In the genomic region with DNA sequence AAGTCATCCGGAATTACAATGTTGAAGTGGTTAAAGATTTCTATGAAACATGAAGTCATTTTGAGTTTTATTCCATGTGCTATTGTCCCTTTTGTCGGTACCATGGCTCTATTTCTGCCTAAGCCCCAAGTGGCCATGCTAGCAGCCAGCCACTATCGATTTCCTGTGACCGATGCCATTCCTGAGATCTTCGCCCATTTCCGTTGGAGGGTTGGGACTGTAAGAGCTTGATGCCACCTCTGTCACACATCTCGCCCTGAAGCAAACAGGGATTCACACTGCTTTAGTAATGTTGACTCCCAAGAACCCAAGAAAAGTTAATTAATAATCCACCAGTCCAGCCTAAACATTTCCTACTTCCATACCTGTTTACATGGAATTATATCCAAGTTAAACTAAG, we compare ENCODE assay signal across 9 mouse cellular contexts. TPM values are rescaled to one million over a fixed set of nuclear protein-coding genes. Genes with fewer than 3 reads are reported as not detected.
DNase-seq lines count a peak whose midpoint lies in the region; ATAC-seq and TF ChIP-seq lines count a peak whose summit lies in the region.
"Had no signal": no experiment of that assay in that cellular context is flagged by ENCODE, and none has a peak within 500 bp of the region (broad histone marks: within the 10 kb centered on the region; RNA-seq: fewer than 3 reads in every experiment).

No protein-coding gene starts in this region.

- H3K27ac ChIP-seq in kidney, embryonic 16.5 days (ENCODE audit: low read length): no peak overlapping the region
- no peak overlapping the region for H3K27ac ChIP-seq in bone marrow macrophage, adult 2 months (ENCODE audit: insufficient read depth, low read depth, low read length)
- no peak overlapping the region for H3K27ac ChIP-seq in intestine, embryonic 14.5 days (ENCODE audit: low read depth)
- H3K27ac ChIP-seq in neural tube, embryonic 12.5 days: no peak overlapping the region

- H3K4me2 ChIP-seq in kidney, embryonic 16.5 days (replicated peaks; ENCODE audit: low read depth, low read length): peak overlapping the region; percentile 89
- peak overlapping the region; percentile 88 for H3K4me2 ChIP-seq in intestine, embryonic 14.5 days (ENCODE audit: low read length)
- H3K4me2 ChIP-seq in neural tube, embryonic 12.5 days (replicated peaks): peak overlapping the region; percentile 88

- no peak for DNase-seq in kidney, postnatal 25 days
- peak; percentile 51 for DNase-seq in intestine, embryonic 14.5 days (ENCODE audit: low spot score)
- DNase-seq in left cerebral cortex, adult 8-10 months (ENCODE audit: low spot score in 2 of 2): no peak
- DNase-seq in spleen, postnatal 10 days (ENCODE audit: low spot score in 2 of 2): no peak
- DNase-seq in urinary bladder, postnatal 10 days (ENCODE audit: low spot score): no peak
- DNase-seq: thymus, postnatal 4 days had no signal

- peaks cover 19% of the 10 kb centered on the region for H3K36me3 ChIP-seq in kidney, embryonic 16.5 days (ENCODE audit: insufficient read depth, low read length)
- peaks cover 59% of the 10 kb centered on the region for H3K36me3 ChIP-seq in intestine, embryonic 14.5 days (ENCODE audit: control insufficient read depth, insufficient read depth, low read length)
- H3K36me3 ChIP-seq in neural tube, embryonic 12.5 days: peaks cover 39% of the 10 kb centered on the region

- peaks cover 21% of the 10 kb centered on the region for H3K4me1 ChIP-seq in kidney, embryonic 16.5 days (ENCODE audit: insufficient read depth, low read length)
- peaks cover 20% of the 10 kb centered on the region for H3K4me1 ChIP-seq in bone marrow macrophage, adult 2 months (ENCODE audit: control insufficient read depth, insufficient read depth, low read length)
- H3K4me1 ChIP-seq in intestine, embryonic 14.5 days (replicated peaks; ENCODE audit: control insufficient read depth, insufficient read depth, low read length): peaks cover 12% of the 10 kb centered on the region
- peaks cover 21% of the 10 kb centered on the region for H3K4me1 ChIP-seq in neural tube, embryonic 12.5 days

- H3K4me3 ChIP-seq in kidney, embryonic 16.5 days (ENCODE audit: low read length): peak overlapping the region; percentile 32
- peak overlapping the region; percentile 48 for H3K4me3 ChIP-seq in bone marrow macrophage, adult 2 months (ENCODE audit: insufficient read depth, low read length)
- peak overlapping the region; percentile 80 for H3K4me3 ChIP-seq in intestine, embryonic 14.5 days (ENCODE audit: low read depth, low read length)
- no peak overlapping the region for H3K4me3 ChIP-seq in neural tube, embryonic 12.5 days

- TF ChIP-seq POLR2A in bone marrow macrophage, adult 2 months (IDR thresholded peaks at IDR 0.05; ENCODE audit: borderline replicate concordance, low read depth, low read length): no peak

- no peaks in the 10 kb centered on the region for H3K27me3 ChIP-seq in kidney, embryonic 16.5 days (ENCODE audit: insufficient read depth, low read length)
- no peaks in the 10 kb centered on the region for H3K27me3 ChIP-seq in intestine, embryonic 14.5 days (replicated peaks; ENCODE audit: control insufficient read depth, insufficient read depth, low read length)
- H3K27me3 ChIP-seq in neural tube, embryonic 12.5 days (replicated peaks): no peaks in the 10 kb centered on the region

- peak overlapping the region; percentile 36; the same call in 1 of the 2 replicates for H3K9ac ChIP-seq in kidney, embryonic 16.5 days (replicated peaks; ENCODE audit: low read length)
- H3K9ac ChIP-seq in intestine, embryonic 14.5 days (ENCODE audit: low read length): peak overlapping the region; percentile 14; the same call in 1 of the 2 replicates
- H3K9ac ChIP-seq in neural tube, embryonic 12.5 days: no peak overlapping the region

- no peak for ATAC-seq in kidney, embryonic 16.5 days (ENCODE audit: low FRiP score, low TSS enrichment)
- no peak for ATAC-seq in intestine, embryonic 14.5 days (replicated peaks; ENCODE audit: low FRiP score, low TSS enrichment, low read depth)
- no peak for ATAC-seq in neural tube, embryonic 12.5 days (ENCODE audit: low FRiP score, low read depth)

- no peak for TF ChIP-seq CTCF in bone marrow macrophage, adult 2 months (IDR thresholded peaks at IDR 0.05; ENCODE audit: low read depth, low read length)

- WGBS in kidney, embryonic 16.5 days: 72% methylated on average over 7 of the region's 7 CpGs
- WGBS in intestine, embryonic 14.5 days: 74% methylated on average over 7 of the region's 7 CpGs
- WGBS in neural tube, embryonic 12.5 days: 87% methylated on average over 7 of the region's 7 CpGs

- H3K9me3 ChIP-seq in kidney, embryonic 16.5 days (ENCODE audit: low read length): no peaks in the 10 kb centered on the region
- no peaks in the 10 kb centered on the region for H3K9me3 ChIP-seq in intestine, embryonic 14.5 days (ENCODE audit: control insufficient read depth, low read length)
- no peaks in the 10 kb centered on the region for H3K9me3 ChIP-seq in neural tube, embryonic 12.5 days

RNA-seq across cellular contexts. Expression of gene Rbm39, which starts 2.4 kb away (rescaled TPM):
- 569 and 661 TPM in 2 replicates for polyA plus RNA-seq in kidney, embryonic 16.5 days (2015; fragmentation: Nextera tagmentation; extraction: Ambion mirVana)
- polyA plus RNA-seq in bone marrow macrophage, adult 2 months (2012; ENCODE audit: insufficient read depth, insufficient read length, missing spikeins): 472 and 516 TPM in 2 replicates
- 622 and 652 TPM in 2 replicates for polyA plus RNA-seq in intestine, embryonic 14.5 days (2014; fragmentation: Nextera tagmentation; extraction: Ambion mirVana)
- polyA plus RNA-seq in neural tube, embryonic 12.5 days (2016; fragmentation: Nextera tagmentation; extraction: Ambion mirVana): 583 and 625 TPM in 2 replicates
- 100 to 1,000 TPM; 276 to 295 (median 278) TPM for total RNA-seq in left cerebral cortex, adult 8-10 months (2022)

RNA-seq across cellular contexts. Expression of gene Phf20, which starts 18.6 kb away (rescaled TPM):
- 68.2 and 82.5 TPM in 2 replicates for polyA plus RNA-seq in kidney, embryonic 16.5 days (2015; fragmentation: Nextera tagmentation; extraction: Ambion mirVana)
- polyA plus RNA-seq in bone marrow macrophage, adult 2 months (2012; ENCODE audit: insufficient read depth, insufficient read length, missing spikeins): 42.7 and 46.1 TPM in 2 replicates
- polyA plus RNA-seq in intestine, embryonic 14.5 days (2014; fragmentation: Nextera tagmentation; extraction: Ambion mirVana): 72.4 and 76.1 TPM in 2 replicates
- 91.0 and 91.9 TPM in 2 replicates for polyA plus RNA-seq in neural tube, embryonic 12.5 days (2016; fragmentation: Nextera tagmentation; extraction: Ambion mirVana)
- 10 to 100 TPM; 72.9 to 93.9 (median 80.2) TPM for total RNA-seq in left cerebral cortex, adult 8-10 months (2022)

RNA-seq across cellular contexts. Expression of gene Nfs1, which starts 33.7 kb away (rescaled TPM):
- polyA plus RNA-seq in kidney, embryonic 16.5 days (2015; fragmentation: Nextera tagmentation; extraction: Ambion mirVana): 56.1 and 60.1 TPM in 2 replicates
- polyA plus RNA-seq in bone marrow macrophage, adult 2 months (2012; ENCODE audit: insufficient read depth, insufficient read length, missing spikeins): 42.4 and 43.4 TPM in 2 replicates
- 51.1 and 52.8 TPM in 2 replicates for polyA plus RNA-seq in intestine, embryonic 14.5 days (2014; fragmentation: Nextera tagmentation; extraction: Ambion mirVana)
- polyA plus RNA-seq in neural tube, embryonic 12.5 days (2016; fragmentation: Nextera tagmentation; extraction: Ambion mirVana): 34.4 and 34.6 TPM in 2 replicates
- total RNA-seq in left cerebral cortex, adult 8-10 months (2022): 10 to 100 TPM; 40.8 to 43.5 (median 42.8) TPM

RNA-seq across cellular contexts. Expression of gene Romo1, which starts 33.8 kb away (rescaled TPM):
- polyA plus RNA-seq in kidney, embryonic 16.5 days (2015; fragmentation: Nextera tagmentation; extraction: Ambion mirVana): 361 and 371 TPM in 2 replicates
- polyA plus RNA-seq in bone marrow macrophage, adult 2 months (2012; ENCODE audit: insufficient read depth, insufficient read length, missing spikeins): 115 and 116 TPM in 2 replicates
- 427 and 467 TPM in 2 replicates for polyA plus RNA-seq in intestine, embryonic 14.5 days (2014; fragmentation: Nextera tagmentation; extraction: Ambion mirVana)
- 445 and 476 TPM in 2 replicates for polyA plus RNA-seq in neural tube, embryonic 12.5 days (2016; fragmentation: Nextera tagmentation; extraction: Ambion mirVana)
- 100 to 1,000 TPM; 115 to 163 (median 132) TPM for total RNA-seq in left cerebral cortex, adult 8-10 months (2022)

RNA-seq across cellular contexts. Expression of gene Gm28036, which starts 50.8 kb away (rescaled TPM):
- polyA plus RNA-seq in kidney, embryonic 16.5 days (2015; fragmentation: Nextera tagmentation; extraction: Ambion mirVana): 22.0 and 26.5 TPM in 2 replicates
- polyA plus RNA-seq in bone marrow macrophage, adult 2 months (2012; ENCODE audit: insufficient read depth, insufficient read length, missing spikeins): 9.0 and 12.0 TPM in 2 replicates
- polyA plus RNA-seq in intestine, embryonic 14.5 days (2014; fragmentation: Nextera tagmentation; extraction: Ambion mirVana): 13.3 and 13.6 TPM in 2 replicates
- polyA plus RNA-seq in neural tube, embryonic 12.5 days (2016; fragmentation: Nextera tagmentation; extraction: Ambion mirVana): 27.9 and 30.2 TPM in 2 replicates
- 10 to 100 TPM; 10.4 to 33.0 (median 23.4) TPM for total RNA-seq in left cerebral cortex, adult 8-10 months (2022)
